Mouse (Mus musculus): ENCODE measurements at regions not wholly inside any gene's neighbourhood (a gene's known extent, or its start where the extent isn't known, plus 50 kb on each side); places are given as distances from the start of the nearest gene placed in this dataset.
A peak's percentile ranks its signal among the peaks of the same experiment; 100 is the strongest.

- peak; percentile 4 for DNase-seq (ENCODE audit: low read depth, low spot score)
Observed at GRCm38 (mm10) chr9:68254218-68254617, 399.4 kb upstream of the Rora start.

GRCm38 (mm10) chr9:68268551-68268950 lies 385.0 kb upstream of the Rora start:
- no peak for DNase-seq (ENCODE audit: low read depth, low spot score)

GRCm38 (mm10) chr9:68302232-68302925 lies 351.2 kb upstream of the Rora start:
- no peak for DNase-seq (ENCODE audit: low read depth, low spot score)

- no peak for DNase-seq (ENCODE audit: low read depth, low spot score)
Observed at GRCm38 (mm10) chr9:68330721-68331120, 322.9 kb upstream of the Rora start.

- no peak for DNase-seq (ENCODE audit: low read depth, low spot score)
Observed at GRCm38 (mm10) chr9:68340921-68341320, 312.7 kb upstream of the Rora start.

GRCm38 (mm10) chr9:68341511-68341910 lies 312.1 kb upstream of the Rora start:
- no peak for DNase-seq (ENCODE audit: low read depth, low spot score)

- DNase-seq (ENCODE audit: low read depth, low spot score) = no peak
Observed at GRCm38 (mm10) chr9:68347426-68347825, 306.2 kb upstream of the Rora start.

- no peak for DNase-seq (ENCODE audit: low read depth, low spot score)
Observed at GRCm38 (mm10) chr9:68351466-68351865, 302.1 kb upstream of the Rora start.

- DNase-seq (ENCODE audit: low read depth, low spot score) = no peak
Observed at GRCm38 (mm10) chr9:68354470-68354869, 299.1 kb upstream of the Rora start.

GRCm38 (mm10) chr9:68356078-68356477 lies 297.5 kb upstream of the Rora start:
- no peak for DNase-seq (ENCODE audit: low read depth, low spot score)

- no peak for DNase-seq (ENCODE audit: low read depth, low spot score)
Observed at GRCm38 (mm10) chr9:68357231-68357630, 296.4 kb upstream of the Rora start.

- no peak for DNase-seq (ENCODE audit: low read depth, low spot score)
Observed at GRCm38 (mm10) chr9:68366973-68367372, 286.6 kb upstream of the Rora start.

- DNase-seq (ENCODE audit: low read depth, low spot score) = no peak
Observed at GRCm38 (mm10) chr9:68367556-68367955, 286.0 kb upstream of the Rora start.

GRCm38 (mm10) chr9:68372726-68373125 lies 280.9 kb upstream of the Rora start:
- no peak for DNase-seq (ENCODE audit: low read depth, low spot score)

- no peak for DNase-seq (ENCODE audit: low read depth, low spot score)
Observed at GRCm38 (mm10) chr9:68376222-68376621, 277.4 kb upstream of the Rora start.

- peak; percentile 6 for DNase-seq (ENCODE audit: low read depth, low spot score)
Observed at GRCm38 (mm10) chr9:68381871-68382270, 271.7 kb upstream of the Rora start.

GRCm38 (mm10) chr9:68400930-68401329 lies 252.7 kb upstream of the Rora start:
- DNase-seq (ENCODE audit: low read depth, low spot score) = no peak

GRCm38 (mm10) chr9:68402176-68402845 lies 251.3 kb upstream of the Rora start:
- no peak for DNase-seq (ENCODE audit: low read depth, low spot score)

GRCm38 (mm10) chr9:68402981-68403380 lies 250.6 kb upstream of the Rora start:
- DNase-seq (ENCODE audit: low read depth, low spot score) = no peak

GRCm38 (mm10) chr9:68403516-68403915 lies 250.1 kb upstream of the Rora start:
- DNase-seq (ENCODE audit: low read depth, low spot score) = no peak

GRCm38 (mm10) chr9:68409786-68410185 lies 243.8 kb upstream of the Rora start:
- no peak for DNase-seq (ENCODE audit: low read depth, low spot score)

GRCm38 (mm10) chr9:68426286-68426685 lies 227.3 kb upstream of the Rora start:
- peak; percentile 21 for DNase-seq (ENCODE audit: low read depth, low spot score)

- no peak for DNase-seq (ENCODE audit: low read depth, low spot score)
Observed at GRCm38 (mm10) chr9:68462755-68463154, 190.8 kb upstream of the Rora start.

Measured in ES-CJ7 (cell line).